Mouse (Mus musculus) brain, embryonic 18.5 days (tissue): ENCODE measurements around the gene Tcf23.

Source experiments
- DNase-seq: peaks from one replicate; pipeline ENCODE4 v3.0.0-alpha.2; 2012; ENCODE audit warnings: low read depth, low spot score

Gene Tcf23

GRCm38 (mm10) chr5:30968416-30968815, at the start of gene Tcf23:
TSS of gene Tcf23 (plus strand) at chr5:30968662.
- no peak for DNase-seq

DNA sequence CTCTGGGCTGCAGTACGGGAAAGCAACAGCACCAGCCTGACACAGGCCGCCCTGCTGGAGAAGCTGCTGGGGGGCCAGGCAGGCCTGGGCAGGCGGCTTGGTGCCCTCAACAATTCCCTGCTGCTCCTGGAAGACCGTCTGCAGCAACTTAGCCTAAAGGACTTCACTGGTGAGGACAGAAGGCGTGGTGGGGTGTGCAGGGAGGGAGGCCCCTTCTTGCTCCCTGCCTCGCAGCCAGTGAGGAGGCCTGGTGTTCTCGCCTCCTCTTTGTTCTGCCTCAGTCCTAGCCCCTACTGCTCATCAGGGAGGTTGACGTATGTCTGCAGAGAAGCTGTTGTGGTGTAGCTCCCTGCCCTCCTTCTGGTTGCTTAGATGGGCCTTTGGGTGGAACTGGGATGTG, 49.8 kb upstream of the Tcf23 start:
- DNase-seq, result no peak

GRCm38 (mm10) chr5:30919831-30920614, 48.4 kb upstream of the Tcf23 start:
- no peak for DNase-seq

DNA sequence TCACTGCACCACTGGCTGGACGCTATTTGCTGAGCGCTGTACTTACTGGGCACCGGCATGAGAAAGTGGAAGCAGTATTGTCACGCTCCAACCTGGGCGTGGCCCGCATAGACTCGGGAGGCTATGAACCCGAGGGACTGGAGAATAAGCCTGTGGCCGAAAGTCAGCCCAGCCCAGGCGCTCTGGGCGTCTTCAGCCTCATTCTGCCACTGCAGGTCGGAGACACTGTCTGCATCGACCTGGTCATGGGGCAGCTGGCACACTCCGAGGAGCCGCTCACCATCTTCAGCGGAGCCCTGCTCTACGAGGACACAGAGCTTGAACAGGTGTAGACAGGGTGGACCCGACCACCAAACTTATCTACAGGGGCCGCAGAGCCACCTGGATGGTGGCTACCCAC, 47.8 kb upstream of the Tcf23 start:
- no peak for DNase-seq

DNA sequence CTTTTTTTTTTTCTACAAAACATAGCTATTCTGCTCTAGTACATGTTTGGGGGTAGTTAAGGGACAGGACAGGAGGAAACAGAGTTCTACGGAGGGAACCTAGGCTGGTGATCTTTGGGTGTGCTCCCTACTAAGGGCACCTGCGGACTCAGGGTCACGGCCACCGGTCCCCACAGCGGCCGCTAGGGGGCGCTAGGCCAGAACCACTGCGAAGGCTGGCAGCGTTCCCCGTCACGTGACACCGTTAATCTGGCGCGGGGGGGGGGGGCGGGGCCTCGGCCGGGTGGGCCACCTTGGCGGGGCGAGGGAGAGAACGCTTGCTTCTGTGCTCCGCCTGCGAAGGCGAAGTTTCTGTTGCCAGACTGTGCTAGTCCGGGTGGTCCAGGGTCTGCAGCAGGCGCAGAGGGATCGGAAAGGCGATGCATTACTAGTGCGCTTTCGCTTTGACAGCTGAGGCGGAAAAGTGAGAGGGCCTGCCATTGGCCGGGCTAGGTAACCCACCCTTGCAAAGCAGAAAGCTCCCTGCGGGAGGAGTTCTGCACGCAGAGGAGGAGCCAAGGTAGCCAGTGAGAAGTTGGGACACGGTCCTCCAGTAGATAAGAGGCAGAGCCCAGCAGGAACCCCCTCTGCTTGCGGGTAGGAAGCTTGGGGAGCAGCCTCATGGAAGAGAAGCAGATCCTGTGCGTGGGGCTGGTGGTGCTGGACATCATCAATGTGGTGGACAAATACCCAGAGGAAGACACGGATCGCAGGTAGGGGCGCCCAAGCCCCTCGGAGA, 47.0 kb upstream of the Tcf23 start, which contains the start of gene Khk:
Khk (plus strand) TSS at position 176 of the 778 bp plus-strand sequence.
- peak; percentile 51 for DNase-seq

DNA sequence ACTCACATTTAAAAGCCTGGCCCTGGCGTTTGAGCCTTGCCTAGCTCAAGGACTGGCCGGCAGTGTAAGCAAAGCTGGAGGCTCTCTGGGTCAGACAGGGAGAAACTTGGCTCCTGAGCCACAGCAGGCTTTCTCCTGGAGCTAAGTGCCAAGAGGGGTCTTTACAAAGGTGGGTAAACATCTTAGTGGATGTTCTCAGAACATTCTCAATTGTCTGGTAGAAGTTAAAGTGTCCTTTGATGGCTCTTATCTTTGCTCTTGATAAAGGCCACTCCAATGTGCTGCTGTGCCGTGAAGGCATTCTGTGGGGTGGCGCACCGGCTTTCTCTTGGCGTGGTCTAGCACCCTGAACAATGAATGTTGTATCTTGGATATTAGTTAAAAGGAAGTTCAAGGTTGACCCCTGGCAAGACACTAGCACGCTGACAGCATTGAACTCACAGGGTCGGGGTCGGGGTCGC, 45.9 kb upstream of the Tcf23 start:
- DNase-seq, result no peak

DNA sequence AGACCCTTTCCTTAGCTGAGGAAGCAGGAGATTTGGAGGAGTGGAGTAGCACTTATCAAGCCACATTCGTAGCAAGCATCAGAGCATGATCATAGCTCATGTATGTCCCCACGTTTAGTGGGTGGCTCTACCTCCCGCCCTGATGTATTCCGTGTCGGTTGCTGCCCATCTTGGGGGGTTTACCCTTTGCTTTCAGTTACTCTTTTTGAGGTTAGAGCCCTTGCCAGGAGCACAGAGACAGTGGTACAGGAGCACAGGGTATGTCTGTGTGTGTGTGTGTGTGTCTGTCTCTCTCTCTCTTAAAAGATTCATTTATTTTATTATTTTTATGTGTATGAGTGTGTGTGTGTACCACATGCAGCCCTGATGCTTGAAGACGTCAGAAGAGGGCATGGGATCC, 45.3 kb upstream of the Tcf23 start:
- no peak for DNase-seq

DNA sequence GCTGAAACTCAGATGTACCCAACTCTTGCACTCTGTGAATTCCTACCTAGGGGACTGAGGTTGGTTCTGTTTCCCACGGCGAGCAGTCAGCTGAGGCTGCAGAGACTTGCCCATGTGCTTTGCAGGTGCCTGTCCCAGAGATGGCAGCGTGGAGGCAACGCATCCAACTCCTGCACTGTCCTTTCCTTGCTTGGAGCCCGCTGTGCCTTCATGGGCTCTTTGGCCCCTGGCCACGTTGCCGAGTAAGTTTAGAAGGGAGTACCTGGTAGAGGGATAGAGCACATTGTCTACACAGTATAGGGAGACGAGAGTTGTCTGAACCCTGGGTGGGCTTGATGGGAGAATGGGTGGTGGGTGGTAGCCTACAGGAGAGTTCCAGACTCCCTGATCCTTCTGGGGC, 43.8 kb upstream of the Tcf23 start:
- DNase-seq, result no peak

GRCm38 (mm10) chr5:30925217-30925616, 43.2 kb upstream of the Tcf23 start:
- no peak for DNase-seq

DNA sequence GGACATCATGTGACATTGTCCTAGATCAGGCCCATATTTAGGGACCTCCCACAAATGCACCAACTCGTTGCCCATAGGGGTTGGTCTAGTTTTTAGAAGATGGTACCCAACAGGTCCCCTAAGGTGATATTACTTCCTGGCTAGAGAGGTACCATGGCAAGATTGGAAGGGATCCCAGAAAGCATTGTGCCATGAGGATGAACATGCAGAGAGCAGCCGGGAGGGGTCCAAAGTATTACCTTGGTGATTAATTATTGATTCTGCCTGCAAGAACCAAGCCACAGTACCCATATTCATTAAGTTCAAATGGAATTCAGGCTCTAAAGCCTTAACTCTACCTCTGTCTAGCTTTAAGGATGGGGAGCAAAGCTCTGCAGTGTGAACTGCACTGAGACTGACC, 42.4 kb upstream of the Tcf23 start:
- no peak for DNase-seq

- no peak for DNase-seq
Observed at GRCm38 (mm10) chr5:30927945-30928529, 40.4 kb upstream of the Tcf23 start.

GRCm38 (mm10) chr5:30930121-30930520, 38.3 kb upstream of the Tcf23 start:
- no peak for DNase-seq

GRCm38 (mm10) chr5:30930846-30931245, 37.6 kb upstream of the Tcf23 start:
- no peak for DNase-seq

DNA sequence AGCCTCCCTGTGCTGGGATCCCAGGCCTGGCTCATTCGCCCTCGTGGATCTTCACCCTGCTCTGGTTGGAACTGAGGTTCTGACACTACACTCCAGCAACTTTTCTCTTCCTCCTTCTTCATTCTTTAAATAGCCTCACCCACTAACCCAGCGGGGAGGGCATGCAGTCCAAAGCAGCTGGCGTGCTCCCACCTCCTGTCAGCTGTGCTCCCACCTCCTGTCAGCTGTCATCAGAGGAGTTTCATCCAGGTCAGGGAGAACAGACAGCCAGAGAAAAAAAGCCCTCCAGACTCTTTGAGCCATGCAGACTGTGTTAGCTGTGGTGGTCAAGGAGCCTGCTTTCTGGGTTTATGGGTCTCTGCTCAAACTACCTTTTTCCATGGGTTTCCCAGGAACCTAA, 37.1 kb upstream of the Tcf23 start:
- no peak for DNase-seq

DNA sequence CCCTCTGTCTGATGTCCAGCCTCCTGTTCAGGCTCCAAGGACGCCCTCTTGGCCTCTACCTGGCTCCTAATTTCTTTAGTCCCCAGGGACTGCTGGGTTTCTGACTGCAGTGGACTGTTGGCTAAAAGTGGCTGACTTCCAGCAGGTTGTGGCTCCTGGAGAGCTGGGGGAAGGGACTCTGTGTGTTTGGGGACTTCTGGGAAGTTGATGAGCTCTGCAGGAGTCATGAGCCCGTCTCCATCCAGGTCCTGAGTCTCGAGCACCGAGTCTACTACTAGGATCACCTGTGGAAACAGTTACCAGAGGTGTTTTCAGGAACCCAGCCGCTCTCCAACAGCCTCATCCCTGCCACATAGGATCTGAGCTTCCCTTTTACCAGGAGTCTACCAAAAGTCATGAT, 34.8 kb upstream of the Tcf23 start:
- DNase-seq, result no peak

- DNase-seq, result no peak
Observed at GRCm38 (mm10) chr5:30934725-30935461, 33.6 kb upstream of the Tcf23 start.

- DNase-seq, result no peak
Observed at GRCm38 (mm10) chr5:30943004-30943403, 25.5 kb upstream of the Tcf23 start.

- DNase-seq, result no peak
Observed at GRCm38 (mm10) chr5:30944344-30944743, 24.1 kb upstream of the Tcf23 start.

DNA sequence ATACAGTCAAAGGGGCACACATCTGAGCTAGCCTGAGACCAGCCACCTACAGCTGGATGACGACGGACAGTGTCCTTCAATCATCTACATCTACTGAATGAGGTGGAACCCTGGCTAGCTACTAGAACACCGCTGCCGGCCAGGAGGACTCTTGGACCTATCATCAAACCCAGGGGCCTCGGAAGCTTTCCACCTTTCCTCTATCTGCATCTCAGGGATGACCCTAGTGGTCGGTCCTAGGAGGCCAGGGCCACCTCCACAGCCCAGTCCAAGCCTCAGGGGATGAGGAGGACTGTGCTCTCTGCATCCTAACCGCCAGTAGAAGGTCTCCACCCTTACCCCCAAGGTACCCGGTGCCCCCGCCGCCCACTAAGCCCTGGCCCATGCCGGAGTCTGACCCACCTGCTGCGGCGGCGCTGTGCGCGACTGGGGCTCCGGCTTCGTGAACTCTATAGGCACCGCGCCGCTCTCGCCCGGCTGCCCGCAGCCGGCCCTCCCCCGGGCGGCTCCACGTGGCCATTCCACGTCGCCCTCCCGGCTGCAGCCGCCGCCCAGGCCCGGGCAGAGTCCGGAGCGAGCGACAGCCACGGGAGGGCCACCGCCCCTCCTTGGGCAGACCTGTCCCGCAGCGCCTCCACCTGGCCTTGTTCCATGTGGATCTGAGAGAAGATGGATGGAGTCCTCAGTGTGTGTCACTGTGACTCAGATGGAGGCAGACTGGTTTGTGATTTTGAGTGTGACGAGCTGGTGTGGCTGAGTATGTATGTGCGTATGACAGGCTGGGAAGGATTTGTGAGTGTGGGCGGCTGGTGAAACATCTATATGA, 23.3 kb upstream of the Tcf23 start, which contains the start of gene Cgref1:
Cgref1 (minus strand) TSS at position 636 of the 826 bp plus-strand sequence.
- DNase-seq, result no peak

DNA sequence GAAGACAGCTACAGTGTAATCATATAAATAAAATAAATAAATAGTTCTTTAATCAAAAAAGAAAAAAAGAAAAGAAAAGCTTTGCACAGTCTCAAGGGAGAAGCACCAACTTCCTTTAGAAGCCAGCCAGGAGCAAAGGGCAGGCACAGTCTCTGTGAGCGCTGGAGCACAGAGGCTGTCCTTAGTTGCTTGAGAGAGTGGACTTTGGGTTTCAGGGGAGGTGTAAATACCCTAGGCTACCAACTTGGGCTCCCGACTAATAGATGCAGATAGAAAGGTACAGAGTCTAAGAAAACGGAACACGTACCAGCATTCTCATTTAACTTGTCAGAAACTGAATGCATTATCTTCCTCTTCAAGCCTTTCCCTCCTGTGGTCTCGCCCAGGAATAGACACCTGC, 19.8 kb upstream of the Tcf23 start:
- DNase-seq, result no peak
